Mouse (Mus musculus): ENCODE measurements around the gene Grik5. TPM values are rescaled to one million over a fixed set of nuclear protein-coding genes. Genes with fewer than 3 reads are reported as not detected.

Gene Grik5
- polyA plus RNA-seq, 1 experiment from 2014 or later: 28.1 TPM

- Histone ChIP-seq H3K4me2 (ENCODE audit: low read depth, low read length) (peak within 1 kb of the TSS; percentile 82), H3K4me1 (ENCODE audit: control insufficient read depth, insufficient read depth, low read length) (0 out of 2 replicates have a peak, but pooled peaks cover 4% of the 10 kb centered on the region), H3K36me3 (ENCODE audit: control insufficient read depth, insufficient read depth, low read length) (no peaks in the 10 kb centered on the region), H3K27me3 (ENCODE audit: control insufficient read depth, insufficient read depth, low read length) (0 out of 2 replicates have a peak, but pooled peaks cover 2% of the 10 kb centered on the region), H3K9me3 (ENCODE audit: control insufficient read depth, low read length) (no peaks in the 10 kb centered on the region), H3K27ac (ENCODE audit: low read depth, low read length) (peak within 1 kb of the TSS; percentile 81), H3K9ac (replicated peaks; ENCODE audit: low read depth, low read length) (peak within 1 kb of the TSS; percentile 83), H3K4me3 (ENCODE audit: low read depth, low read length) (peak within 1 kb of the TSS; percentile 74)
- under 1% methylated on average over 45 of the region's 45 CpGs for WGBS
- ATAC-seq (ENCODE audit: low read depth): peak; percentile 93
Observed at GRCm38 (mm10) chr7:24971972-24972893, 99.9 kb downstream of the Grik5 start, which contains the start of gene Rabac1. Gene Rabac1 (minus strand): TSS chr7:24972754.

DNA sequence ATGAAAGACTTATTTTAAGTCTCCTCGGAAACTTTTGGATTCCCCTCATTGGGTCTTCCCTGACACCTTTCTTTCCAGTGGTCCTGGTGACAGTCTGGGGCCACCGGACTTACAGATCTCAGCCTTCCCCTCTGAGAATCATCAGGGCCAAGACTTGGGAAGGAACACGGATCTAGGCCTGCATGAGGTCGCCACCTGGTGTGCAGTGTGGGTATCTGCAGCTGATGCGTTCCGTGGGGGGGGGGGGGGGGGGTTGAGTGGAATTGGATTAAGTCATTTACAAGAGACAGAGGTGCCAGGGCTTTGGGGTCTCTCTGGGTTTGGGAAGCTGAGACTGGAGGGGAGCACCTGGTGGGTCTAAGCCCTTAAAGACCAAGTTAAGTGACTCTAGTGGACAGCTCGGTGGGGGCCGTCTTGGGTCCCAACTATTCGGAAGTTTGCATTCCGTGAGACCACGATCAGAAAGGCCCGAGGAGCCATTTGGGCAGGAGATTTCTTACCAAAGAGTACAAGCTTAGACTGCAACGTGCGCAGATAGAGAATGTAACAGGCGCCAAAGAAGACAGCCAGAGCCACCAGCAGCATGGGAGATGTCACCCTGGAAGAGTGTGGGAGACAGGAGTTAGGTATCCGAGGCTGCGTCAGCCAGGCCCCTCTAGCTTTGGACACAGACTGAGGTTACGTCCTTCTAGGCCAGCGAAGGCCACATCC is 100.7 kb downstream of the Grik5 start:
- Histone ChIP-seq H3K27ac (ENCODE audit: low read depth, low read length) (peak overlapping the region; percentile 81; the same call in 1 of the 2 replicates), H3K9me3 (ENCODE audit: control insufficient read depth, low read length) (no peaks in the 10 kb centered on the region), H3K36me3 (ENCODE audit: control insufficient read depth, insufficient read depth, low read length) (no peaks in the 10 kb centered on the region), H3K27me3 (ENCODE audit: control insufficient read depth, insufficient read depth, low read length) (0 out of 2 replicates have a peak, but pooled peaks cover 2% of the 10 kb centered on the region), H3K4me1 (ENCODE audit: control insufficient read depth, insufficient read depth, low read length) (0 out of 2 replicates have a peak, but pooled peaks cover 4% of the 10 kb centered on the region), H3K9ac (replicated peaks; ENCODE audit: low read depth, low read length) (peak overlapping the region; percentile 83), H3K4me3 (ENCODE audit: low read depth, low read length) (peak overlapping the region; percentile 74), H3K4me2 (ENCODE audit: low read depth, low read length) (peak overlapping the region; percentile 82)
- peak; percentile 1; the same call in 1 of the 2 replicates for ATAC-seq (ENCODE audit: low read depth)
- 14% methylated on average over 18 of the region's 19 CpGs for WGBS

- Histone ChIP-seq H3K36me3 (ENCODE audit: control insufficient read depth, insufficient read depth, low read length) (no peaks in the 10 kb centered on the region), H3K4me2 (ENCODE audit: low read depth, low read length) (no peak overlapping the region), H3K9me3 (ENCODE audit: control insufficient read depth, low read length) (no peaks in the 10 kb centered on the region), H3K9ac (replicated peaks; ENCODE audit: low read depth, low read length) (no peak overlapping the region), H3K4me1 (ENCODE audit: control insufficient read depth, insufficient read depth, low read length) (0 out of 2 replicates have a peak, but pooled peaks cover 4% of the 10 kb centered on the region), H3K27ac (ENCODE audit: low read depth, low read length) (no peak overlapping the region), H3K27me3 (ENCODE audit: control insufficient read depth, insufficient read depth, low read length) (0 out of 2 replicates have a peak, but pooled peaks cover 2% of the 10 kb centered on the region), H3K4me3 (ENCODE audit: low read depth, low read length) (no peak overlapping the region)
- 97% methylated on average over 3 of the region's 3 CpGs for WGBS
- no peak for ATAC-seq (ENCODE audit: low read depth)
Observed at GRCm38 (mm10) chr7:24970341-24970740, 101.8 kb downstream of the Grik5 start.

DNA sequence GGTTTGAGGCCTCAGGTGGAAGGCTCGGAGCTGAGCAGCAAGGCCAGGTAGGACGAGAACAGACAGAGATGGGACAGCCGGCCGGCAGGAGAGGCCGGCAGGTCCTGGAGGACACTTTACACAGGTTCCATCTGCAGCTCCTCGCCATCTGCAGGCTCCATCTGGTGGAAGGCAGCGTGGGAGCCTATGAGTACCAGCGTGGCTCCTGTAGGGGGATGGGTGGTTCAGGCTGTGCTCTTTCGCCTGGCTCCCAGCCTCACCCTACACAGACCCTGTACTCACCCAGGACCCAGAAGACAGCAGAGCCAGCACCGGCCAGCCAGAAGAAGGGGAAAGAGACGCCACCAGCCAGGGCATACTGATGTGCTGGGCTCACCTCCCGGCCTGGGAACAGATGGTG is 102.3 kb downstream of the Grik5 start:
- H3K36me3 ChIP-seq (ENCODE audit: control insufficient read depth, insufficient read depth, low read length): no peaks in the 10 kb centered on the region
- no peak overlapping the region for H3K4me2 ChIP-seq (ENCODE audit: low read depth, low read length)
- WGBS: 65% methylated on average over 11 of the region's 12 CpGs

GRCm38 (mm10) chr7:24968463-24968862 is 103.7 kb downstream of the Grik5 start:
- Histone ChIP-seq H3K4me1 (ENCODE audit: control insufficient read depth, insufficient read depth, low read length) (0 out of 2 replicates have a peak, but pooled peaks cover 4% of the 10 kb centered on the region), H3K4me3 (ENCODE audit: low read depth, low read length) (no peak overlapping the region), H3K27me3 (ENCODE audit: control insufficient read depth, insufficient read depth, low read length) (0 out of 2 replicates have a peak, but pooled peaks cover 2% of the 10 kb centered on the region), H3K9ac (replicated peaks; ENCODE audit: low read depth, low read length) (no peak overlapping the region), H3K4me2 (ENCODE audit: low read depth, low read length) (no peak overlapping the region), H3K36me3 (ENCODE audit: control insufficient read depth, insufficient read depth, low read length) (no peaks in the 10 kb centered on the region), H3K27ac (ENCODE audit: low read depth, low read length) (no peak overlapping the region), H3K9me3 (ENCODE audit: control insufficient read depth, low read length) (no peaks in the 10 kb centered on the region)
- 65% methylated on average over 6 of the region's 6 CpGs for WGBS
- ATAC-seq (ENCODE audit: low read depth): no peak

More for the DNA sequence above, 102.3 kb downstream of the Grik5 start:
- no peak for ATAC-seq (ENCODE audit: low read depth)
- H3K9me3 ChIP-seq (ENCODE audit: control insufficient read depth, low read length): no peaks in the 10 kb centered on the region
- 0 out of 2 replicates have a peak, but pooled peaks cover 2% of the 10 kb centered on the region for H3K27me3 ChIP-seq (ENCODE audit: control insufficient read depth, insufficient read depth, low read length)
- no peak overlapping the region for H3K4me3 ChIP-seq (ENCODE audit: low read depth, low read length)
- no peak overlapping the region for H3K27ac ChIP-seq (ENCODE audit: low read depth, low read length)
- 0 out of 2 replicates have a peak, but pooled peaks cover 4% of the 10 kb centered on the region for H3K4me1 ChIP-seq (ENCODE audit: control insufficient read depth, insufficient read depth, low read length)
- no peak overlapping the region for H3K9ac ChIP-seq (replicated peaks; ENCODE audit: low read depth, low read length)

DNA sequence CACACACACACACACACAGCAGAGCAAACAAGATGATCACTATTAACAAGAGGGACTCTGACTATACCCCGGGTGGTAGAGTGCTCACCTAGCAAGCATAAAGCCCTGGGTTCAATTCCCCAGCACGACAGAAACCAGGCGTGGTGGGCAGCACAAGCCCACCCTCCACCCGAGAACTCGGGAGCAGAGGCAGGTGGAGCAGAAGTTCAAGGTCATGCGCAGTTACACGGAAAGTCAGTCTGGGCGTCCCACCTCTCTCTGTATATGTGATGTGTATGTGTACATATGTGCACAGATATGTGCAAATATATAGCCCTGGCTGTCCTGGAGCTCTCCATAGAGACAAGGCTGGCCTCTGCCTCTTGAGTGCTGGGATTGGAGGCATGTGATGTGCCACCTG is 104.2 kb downstream of the Grik5 start:
- Histone ChIP-seq H3K4me2 (ENCODE audit: low read depth, low read length) (no peak overlapping the region), H3K4me3 (ENCODE audit: low read depth, low read length) (no peak overlapping the region), H3K9ac (replicated peaks; ENCODE audit: low read depth, low read length) (no peak overlapping the region), H3K9me3 (ENCODE audit: control insufficient read depth, low read length) (no peaks in the 10 kb centered on the region), H3K27me3 (ENCODE audit: control insufficient read depth, insufficient read depth, low read length) (0 out of 2 replicates have a peak, but pooled peaks cover 2% of the 10 kb centered on the region), H3K4me1 (ENCODE audit: control insufficient read depth, insufficient read depth, low read length) (0 out of 2 replicates have a peak, but pooled peaks cover 4% of the 10 kb centered on the region), H3K27ac (ENCODE audit: low read depth, low read length) (no peak overlapping the region), H3K36me3 (ENCODE audit: control insufficient read depth, insufficient read depth, low read length) (no peaks in the 10 kb centered on the region)
- no peak for ATAC-seq (ENCODE audit: low read depth)
- WGBS: 88% methylated on average over 8 of the region's 8 CpGs

- ATAC-seq (ENCODE audit: low read depth): no peak
- H3K4me1 ChIP-seq (ENCODE audit: control insufficient read depth, insufficient read depth, low read length): no peaks in the 10 kb centered on the region
- H3K9ac ChIP-seq (replicated peaks; ENCODE audit: low read depth, low read length): no peak overlapping the region
- no peaks in the 10 kb centered on the region for H3K9me3 ChIP-seq (ENCODE audit: control insufficient read depth, low read length)
- no peaks in the 10 kb centered on the region for H3K36me3 ChIP-seq (ENCODE audit: control insufficient read depth, insufficient read depth, low read length)
- 18% methylated on average over 4 of the region's 5 CpGs for WGBS
- no peak overlapping the region for H3K4me2 ChIP-seq (ENCODE audit: low read depth, low read length)
- no peak overlapping the region for H3K27ac ChIP-seq (ENCODE audit: low read depth, low read length)
- H3K27me3 ChIP-seq (ENCODE audit: control insufficient read depth, insufficient read depth, low read length): no peaks in the 10 kb centered on the region
- H3K4me3 ChIP-seq (ENCODE audit: low read depth, low read length): no peak overlapping the region
Observed at GRCm38 (mm10) chr7:24964897-24965535, 107.1 kb downstream of the Grik5 start.

DNA sequence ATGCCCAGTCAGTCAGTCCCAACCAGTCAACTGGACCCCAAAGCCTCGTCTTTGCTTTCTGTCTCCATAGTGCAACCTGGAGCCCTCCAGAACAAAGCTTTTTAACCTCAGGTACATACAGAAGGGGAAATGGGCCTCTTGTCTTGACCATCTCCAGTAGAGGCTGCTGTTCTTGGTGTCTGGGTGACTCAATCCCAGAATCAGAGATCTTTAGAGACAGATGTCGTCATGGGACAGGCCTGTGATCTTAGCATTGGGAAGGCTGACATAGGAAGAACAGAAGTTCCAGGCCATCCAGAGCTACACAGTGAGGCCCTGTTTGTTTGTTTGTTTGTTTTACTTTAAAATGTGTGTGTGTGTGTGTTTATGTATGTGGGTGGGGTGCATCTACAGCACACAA is 107.9 kb downstream of the Grik5 start:
- H3K27ac ChIP-seq (ENCODE audit: low read depth, low read length): no peak overlapping the region
- no peak overlapping the region for H3K4me3 ChIP-seq (ENCODE audit: low read depth, low read length)
- no peaks in the 10 kb centered on the region for H3K27me3 ChIP-seq (ENCODE audit: control insufficient read depth, insufficient read depth, low read length)
- no peak overlapping the region for H3K9ac ChIP-seq (replicated peaks; ENCODE audit: low read depth, low read length)
- H3K4me1 ChIP-seq (ENCODE audit: control insufficient read depth, insufficient read depth, low read length): no peaks in the 10 kb centered on the region
- no peak overlapping the region for H3K4me2 ChIP-seq (ENCODE audit: low read depth, low read length)
- no peaks in the 10 kb centered on the region for H3K9me3 ChIP-seq (ENCODE audit: control insufficient read depth, low read length)
- WGBS: 78% methylated on average over 2 of the region's 2 CpGs
- no peak for ATAC-seq (ENCODE audit: low read depth)
- no peaks in the 10 kb centered on the region for H3K36me3 ChIP-seq (ENCODE audit: control insufficient read depth, insufficient read depth, low read length)
